Mouse (Mus musculus) regulatory T cell (primary cell): Measurements from ENCODE around the gene Acyp1.

Experiments used
- in situ Hi-C: fragments of 300-600 bp; cut with MboI, MseI; formaldehyde crosslinking; loops from one replicate; pipeline ENCODE4 v1.15.1; 2025; ENCODE audit warnings: high pct_unique_total_duplicates

The Acyp1 gene

GRCm38 (mm10) chr12:85252083-85252482 is 36.2 kb downstream of the Acyp1 start:
- in situ Hi-C loops: no loop called here

DNA sequence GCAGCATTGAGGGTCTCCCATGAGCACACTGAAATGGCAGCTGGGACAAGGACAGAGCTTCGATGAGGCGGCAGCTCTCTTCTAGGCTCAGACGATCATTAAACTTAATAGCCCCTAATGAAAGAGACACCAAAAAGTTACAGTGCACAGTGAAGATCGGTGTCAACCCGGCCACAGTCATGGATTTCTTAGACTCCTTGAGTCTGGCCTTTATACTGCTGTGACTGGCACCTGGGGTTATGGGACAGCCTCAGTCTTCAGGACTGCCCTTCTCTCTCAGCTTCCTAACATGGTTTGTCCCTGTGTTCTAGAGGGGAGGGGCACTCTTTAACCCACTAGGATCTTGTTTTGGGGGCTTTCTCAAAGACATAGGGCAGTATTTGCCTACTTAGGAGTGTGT is 50.7 kb downstream of the Acyp1 start:
- in situ Hi-C loops: no loop called here

GRCm38 (mm10) chr12:85233376-85234358 is 54.6 kb downstream of the Acyp1 start:
- in situ Hi-C loops: no loop called here

- in situ Hi-C loops: no loop called here
Observed at GRCm38 (mm10) chr12:85227876-85228599, 60.2 kb downstream of the Acyp1 start.

DNA sequence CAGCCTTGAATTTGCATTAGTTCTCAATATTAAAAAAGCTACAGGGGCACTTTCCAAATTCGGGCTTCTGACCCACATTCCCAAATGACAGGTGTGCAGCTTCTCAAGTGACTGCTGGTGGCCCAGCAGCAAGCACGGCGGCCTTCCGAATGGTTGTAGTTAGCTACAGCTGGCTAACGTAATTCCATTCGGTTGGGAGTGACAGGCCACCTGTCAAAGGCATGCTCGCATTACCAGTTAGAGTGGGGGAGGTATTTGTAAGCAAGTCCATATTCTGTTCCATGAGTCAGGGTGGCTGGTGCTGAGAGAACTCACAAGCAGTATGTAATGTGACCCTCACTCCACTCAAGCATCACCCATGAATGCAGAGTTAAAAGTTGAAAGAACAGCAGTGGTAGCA is 61.0 kb downstream of the Acyp1 start:
- in situ Hi-C loops: no loop called here
